Comparison of ENCODE assay signal across 8 mouse cellular contexts in the genomic region with DNA sequence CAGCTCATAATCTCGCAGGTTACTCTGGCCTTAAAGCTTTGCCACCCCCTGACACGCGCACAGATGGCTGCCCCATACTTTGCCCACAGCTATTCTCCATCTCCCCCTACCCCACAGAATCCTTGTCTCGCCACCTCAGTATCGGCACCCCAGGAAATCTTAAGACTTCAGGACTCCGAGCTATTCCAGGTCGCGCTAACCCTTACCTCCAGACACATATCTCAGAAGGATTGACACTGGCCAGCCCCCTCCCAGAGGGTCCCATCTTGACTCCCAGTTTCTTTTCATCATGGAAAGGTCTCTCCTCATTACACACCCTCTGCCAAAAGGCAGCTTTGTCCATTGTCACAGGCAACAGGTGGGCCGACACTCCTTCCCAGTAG. TPM values are rescaled to one million over a fixed set of nuclear protein-coding genes. Genes with fewer than 3 reads are reported as not detected.
DNase-seq lines count a peak whose midpoint lies in the region; ATAC-seq and TF ChIP-seq lines count a peak whose summit lies in the region.

No protein-coding gene starts in this region.

- TF ChIP-seq CTCF in G1E (IDR thresholded peaks at IDR 0.05; ENCODE audit: low read depth, low read length), result no peak

- 10% methylated on average over 9 of the region's 9 CpGs for WGBS in heart, embryonic 14.5 days
- WGBS in forebrain, embryonic 13.5 days, result 12% methylated on average over 9 of the region's 9 CpGs
- 24% methylated on average over 9 of the region's 9 CpGs for WGBS in liver, embryonic 15.5 days (ENCODE audit: insufficient replicate concordance)

- peak overlapping the region; percentile 92 for H3K9ac ChIP-seq in heart, embryonic 14.5 days (ENCODE audit: low read length)
- peak overlapping the region; percentile 93 for H3K9ac ChIP-seq in forebrain, embryonic 13.5 days
- peak overlapping the region; percentile 93 for H3K9ac ChIP-seq in liver, embryonic 15.5 days

- DNase-seq in heart, postnatal 10 days, result no peak
- DNase-seq in G1E (ENCODE audit: low spot score), result peak; percentile 11
- DNase-seq in urinary bladder, postnatal 36 days (ENCODE audit: low spot score in 2 of 2), result no peak
- no peak for DNase-seq in right cerebral cortex, postnatal 25 days

- peak overlapping the region; percentile 91 for H3K4me2 ChIP-seq in heart, embryonic 14.5 days (ENCODE audit: low read length)
- peak overlapping the region; percentile 88 for H3K4me2 ChIP-seq in forebrain, embryonic 13.5 days
- peak overlapping the region; percentile 98 for H3K4me2 ChIP-seq in liver, embryonic 15.5 days

- H3K9me3 ChIP-seq in heart, embryonic 14.5 days (ENCODE audit: control insufficient read depth, low read length), result no peaks in the 10 kb centered on the region
- no peaks in the 10 kb centered on the region for H3K9me3 ChIP-seq in G1E (replicated peaks)
- H3K9me3 ChIP-seq in forebrain, embryonic 13.5 days (replicated peaks), result no peaks in the 10 kb centered on the region
- no peaks in the 10 kb centered on the region for H3K9me3 ChIP-seq in liver, embryonic 15.5 days (replicated peaks)

- peaks cover 7 to 14% of the 10 kb centered on the region in 2 experiments; a peak in 2 of 4 replicates for H3K4me1 ChIP-seq in heart, embryonic 14.5 days (ENCODE audit: control insufficient read depth in 2 of 2, insufficient read depth in 2 of 2, low read length in 2 of 2)
- H3K4me1 ChIP-seq in G1E (ENCODE audit: insufficient read depth, low read depth, low read length), result peaks cover 30% of the 10 kb centered on the region
- H3K4me1 ChIP-seq in forebrain, embryonic 13.5 days, result peaks cover 23% of the 10 kb centered on the region
- peaks cover 38% of the 10 kb centered on the region for H3K4me1 ChIP-seq in liver, embryonic 15.5 days (replicated peaks)

- no peak overlapping the region for H3K27ac ChIP-seq in heart, embryonic 14.5 days (replicated peaks in 1 of 2; ENCODE audit: control insufficient read depth in 1 of 2, insufficient read depth in 1 of 2, low read depth in 2 of 2, low read length in 2 of 2)
- no peak overlapping the region for H3K27ac ChIP-seq in forebrain, embryonic 13.5 days
- H3K27ac ChIP-seq in liver, embryonic 15.5 days (replicated peaks), result no peak overlapping the region

- ATAC-seq in heart, embryonic 14.5 days (ENCODE audit: insufficient number of reproducible peaks, insufficient read depth, low FRiP score, low read depth), result 0 out of 2 replicates have a peak, but pooled peaks have one; percentile 5
- no peak for ATAC-seq in G1E (ENCODE audit: extremely low read depth, insufficient number of reproducible peaks, low FRiP score, poor library complexity, severe bottlenecking)
- no peak; the same call in 1 of the 2 replicates for ATAC-seq in forebrain, embryonic 13.5 days
- ATAC-seq in liver, embryonic 15.5 days (ENCODE audit: insufficient read depth), result no peak
- no peak for ATAC-seq in activated CD4-positive, CD25-positive, alpha-beta regulatory T cell, adult 4 months

- H3K27me3 ChIP-seq in heart, embryonic 14.5 days (ENCODE audit: control insufficient read depth, insufficient read depth, low read length), result no peaks in the 10 kb centered on the region
- no peaks in the 10 kb centered on the region for H3K27me3 ChIP-seq in G1E (ENCODE audit: insufficient read depth, low read length)
- no peaks in the 10 kb centered on the region for H3K27me3 ChIP-seq in forebrain, embryonic 13.5 days
- H3K27me3 ChIP-seq in liver, embryonic 15.5 days, result no peaks in the 10 kb centered on the region

- peaks cover 12% of the 10 kb centered on the region for H3K36me3 ChIP-seq in heart, embryonic 14.5 days (ENCODE audit: control insufficient read depth, insufficient read depth, low read length)
- H3K36me3 ChIP-seq in G1E (replicated peaks), result peaks cover 62% of the 10 kb centered on the region
- peaks cover 19% of the 10 kb centered on the region for H3K36me3 ChIP-seq in forebrain, embryonic 13.5 days (ENCODE audit: poor library complexity, severe bottlenecking)
- H3K36me3 ChIP-seq in liver, embryonic 15.5 days (replicated peaks), result peaks cover 10% of the 10 kb centered on the region

- H3K4me3 ChIP-seq in heart, embryonic 14.5 days (ENCODE audit: control insufficient read depth in 1 of 2, insufficient read depth in 1 of 2, low read depth in 1 of 2, low read length in 2 of 2), result peak overlapping the region; percentile 70 to 79
- peak overlapping the region; percentile 89 for H3K4me3 ChIP-seq in G1E (ENCODE audit: low read depth, low read length)
- peak overlapping the region; percentile 79 for H3K4me3 ChIP-seq in forebrain, embryonic 13.5 days
- H3K4me3 ChIP-seq in liver, embryonic 15.5 days (replicated peaks), result peak overlapping the region; percentile 86

- intact Hi-C loops in heart, postnatal 10 days (cut with DNase I), result loop anchor here (2.0 kb wide), 1 partner anchor 15 kb away; no protein-coding TSS in a partner anchor

RNA-seq across cellular contexts. Expression of a gene that starts 0.7 kb away (rescaled TPM):
- polyA plus RNA-seq in heart, embryonic 14.5 days (2014; fragmentation: Nextera tagmentation; extraction: Ambion mirVana), result 10.0 and 10.3 TPM in 2 replicates
- total RNA-seq in heart, postnatal 10 days (2021), result 10 to 100 TPM; 12.3 to 12.6 TPM
- total RNA-seq in G1E (2014; fragmentation: Nextera tagmentation), result 2.2 and 5.0 TPM in 2 replicates
- total RNA-seq in G1E (2017), result 20.8 and 25.4 TPM in 2 replicates
- 24.1 and 28.3 TPM in 2 replicates for polyA plus RNA-seq in G1E (2012)
- polyA plus RNA-seq in forebrain, embryonic 13.5 days (2015; fragmentation: Nextera tagmentation; extraction: Ambion mirVana), result 23.4 and 23.7 TPM in 2 replicates
- 7.0 TPM in 2 replicates for polyA plus RNA-seq in liver, embryonic 15.5 days (2015; fragmentation: Nextera tagmentation; extraction: Ambion mirVana)
- 10 to 100 TPM; 23.8 to 25.6 TPM for polyA plus RNA-seq in activated CD4-positive, CD25-positive, alpha-beta regulatory T cell, adult 4 months (2017; shearing (Covaris generic))

RNA-seq across cellular contexts. Expression of a gene that starts 27.2 kb away (rescaled TPM):
- polyA plus RNA-seq in heart, embryonic 14.5 days (2014; fragmentation: Nextera tagmentation; extraction: Ambion mirVana), result 31.6 and 34.3 TPM in 2 replicates
- 10 to 100 TPM; 45.6 to 54.6 TPM for total RNA-seq in heart, postnatal 10 days (2021)
- total RNA-seq in G1E (2014; fragmentation: Nextera tagmentation), result 103 and 124 TPM in 2 replicates
- 35.4 and 39.0 TPM in 2 replicates for total RNA-seq in G1E (2017)
- polyA plus RNA-seq in G1E (2012), result 138 and 174 TPM in 2 replicates
- polyA plus RNA-seq in forebrain, embryonic 13.5 days (2015; fragmentation: Nextera tagmentation; extraction: Ambion mirVana), result 61.2 and 66.8 TPM in 2 replicates
- polyA plus RNA-seq in liver, embryonic 15.5 days (2015; fragmentation: Nextera tagmentation; extraction: Ambion mirVana), result 19.3 and 19.4 TPM in 2 replicates
- 10 to 100 TPM; 49.6 to 53.0 TPM for polyA plus RNA-seq in activated CD4-positive, CD25-positive, alpha-beta regulatory T cell, adult 4 months (2017; shearing (Covaris generic))

RNA-seq across cellular contexts. Expression of a gene that starts 27.2 kb away (rescaled TPM):
- 3.0 and 3.2 TPM in 2 replicates for polyA plus RNA-seq in heart, embryonic 14.5 days (2014; fragmentation: Nextera tagmentation; extraction: Ambion mirVana)
- 1 to 10 TPM; 5.8 to 8.0 TPM for total RNA-seq in heart, postnatal 10 days (2021)
- 1.1 and 4.1 TPM in 2 replicates for total RNA-seq in G1E (2014; fragmentation: Nextera tagmentation)
- total RNA-seq in G1E (2017), result 2.5 and 3.2 TPM in 2 replicates
- polyA plus RNA-seq in G1E (2012), result 1.1 and 1.3 TPM in 2 replicates
- 5.3 and 7.2 TPM in 2 replicates for polyA plus RNA-seq in forebrain, embryonic 13.5 days (2015; fragmentation: Nextera tagmentation; extraction: Ambion mirVana)
- 0.47 and 0.76 TPM in 2 replicates for polyA plus RNA-seq in liver, embryonic 15.5 days (2015; fragmentation: Nextera tagmentation; extraction: Ambion mirVana)
- 1 to 10 TPM; 1.4 to 2.7 TPM for polyA plus RNA-seq in activated CD4-positive, CD25-positive, alpha-beta regulatory T cell, adult 4 months (2017; shearing (Covaris generic))

RNA-seq across cellular contexts. Expression of a gene that starts 30.7 kb away (rescaled TPM):
- 5.7 and 5.9 TPM in 2 replicates for polyA plus RNA-seq in heart, embryonic 14.5 days (2014; fragmentation: Nextera tagmentation; extraction: Ambion mirVana)
- 10 to 100 TPM in 1 of 2 experiments, 1 to 10 TPM in 1; 7.9 to 10.4 TPM for total RNA-seq in heart, postnatal 10 days (2021)
- total RNA-seq in G1E (2014; fragmentation: Nextera tagmentation) (8.4 and 9.0 TPM in 2 replicates), G1E (2017) (8.2 and 10.7 TPM in 2 replicates)
- 2.9 and 4.5 TPM in 2 replicates for polyA plus RNA-seq in G1E (2012)
- polyA plus RNA-seq in forebrain, embryonic 13.5 days (2015; fragmentation: Nextera tagmentation; extraction: Ambion mirVana), result 0.85 and 1.4 TPM in 2 replicates
- 1.5 TPM in 2 replicates for polyA plus RNA-seq in liver, embryonic 15.5 days (2015; fragmentation: Nextera tagmentation; extraction: Ambion mirVana)
- 10 to 100 TPM; 37.5 to 42.0 TPM for polyA plus RNA-seq in activated CD4-positive, CD25-positive, alpha-beta regulatory T cell, adult 4 months (2017; shearing (Covaris generic))

RNA-seq across cellular contexts. Expression of a gene that starts 48.9 kb away (rescaled TPM):
- polyA plus RNA-seq in heart, embryonic 14.5 days (2014; fragmentation: Nextera tagmentation; extraction: Ambion mirVana), result not detected in 2 replicates
- not detected for total RNA-seq in heart, postnatal 10 days (2021)
- total RNA-seq in G1E (2014; fragmentation: Nextera tagmentation), result 7.2 and 8.0 TPM in 2 replicates
- 8.3 and 10.3 TPM in 2 replicates for total RNA-seq in G1E (2017)
- 4.0 and 4.5 TPM in 2 replicates for polyA plus RNA-seq in G1E (2012)
- not detected in 2 replicates for polyA plus RNA-seq in forebrain, embryonic 13.5 days (2015; fragmentation: Nextera tagmentation; extraction: Ambion mirVana)
- 0.50 TPM in 2 replicates for polyA plus RNA-seq in liver, embryonic 15.5 days (2015; fragmentation: Nextera tagmentation; extraction: Ambion mirVana)
- 10 to 100 TPM; 18.0 to 19.8 TPM for polyA plus RNA-seq in activated CD4-positive, CD25-positive, alpha-beta regulatory T cell, adult 4 months (2017; shearing (Covaris generic))
